Mouse (Mus musculus) forebrain, embryonic 15.5 days (tissue): ENCODE data around the gene Tas1r1. TPM values are rescaled to one million over a fixed set of nuclear protein-coding genes. Genes with fewer than 3 reads are reported as not detected.

Experiments
- polyA plus RNA-seq: library from polyadenylated mRNA; unstranded; fragments of >200 nt; fragmentation: Nextera tagmentation; extraction: Ambion mirVana; gene quantifications from 2 replicates; pipeline ENCODE4 v1.2.1, GENCODE M21; 2015

The Tas1r1 gene
- polyA plus RNA-seq, 1 experiment from 2014 or later, result 1.5 TPM

Other genes starting within 250 kb of the Tas1r1 start
- gene Camta1, start 176.7 kb downstream of the Tas1r1 start, polyA plus RNA-seq, result 130 and 141 TPM in 2 replicates
- gene Dnajc11, start 104.9 kb downstream of the Tas1r1 start, polyA plus RNA-seq, result 81.1 and 82.4 TPM in 2 replicates
- gene Thap3, start 49.6 kb downstream of the Tas1r1 start, polyA plus RNA-seq, result 41.4 and 41.6 TPM in 2 replicates
- gene Phf13, start 42.3 kb downstream of the Tas1r1 start, polyA plus RNA-seq, result 19.5 and 21.8 TPM in 2 replicates
- gene Klhl21, start 29.8 kb downstream of the Tas1r1 start, polyA plus RNA-seq, result 3.0 and 3.5 TPM in 2 replicates
- 18.0 and 21.5 TPM in 2 replicates for gene Zbtb48, start 10.9 kb downstream of the Tas1r1 start, polyA plus RNA-seq
- gene Nol9, start 753 bp upstream of the Tas1r1 start, polyA plus RNA-seq, result 26.4 and 27.9 TPM in 2 replicates
- 9.3 and 10.9 TPM in 2 replicates for gene Plekhg5, start 33.9 kb upstream of the Tas1r1 start, polyA plus RNA-seq
- gene Tnfrsf25, start 77.4 kb upstream of the Tas1r1 start, polyA plus RNA-seq, result 0.53 and 1.0 TPM in 2 replicates
- gene Espn, start 113.8 kb upstream of the Tas1r1 start, polyA plus RNA-seq, result 0.09 and 0.10 TPM in 2 replicates
- not detected in 2 replicates for gene Hes2, start 120.3 kb upstream of the Tas1r1 start, polyA plus RNA-seq
- 210 and 219 TPM in 2 replicates for gene Acot7, start 139.6 kb upstream of the Tas1r1 start, polyA plus RNA-seq
- 5.7 and 6.3 TPM in 2 replicates for gene Gpr153, start 235.7 kb upstream of the Tas1r1 start, polyA plus RNA-seq